Mouse (Mus musculus) stomach, embryonic 14.5 days (tissue): Measurements from ENCODE around the gene Sp2. TPM values are rescaled to one million over a fixed set of nuclear protein-coding genes. Genes with fewer than 3 reads are reported as not detected.
A peak's percentile ranks its signal among the peaks of the same experiment; 100 is the strongest.

Experiments used
- ATAC-seq: fragments of 200-750 bp; cut with Nextera tagmentation; 2 replicates; pipeline ENCODE4 v1.8.0; 2017; ENCODE audit warnings: low read depth, moderate TSS enrichment; ENCODE audit not compliant: insufficient number of reproducible peaks, insufficient read depth, low FRiP score
- H3K27ac ChIP-seq: fragments of 300-500 bp; sonication (generic); 2 replicates; pipeline ENCODE4 v1.5.1; 2014; ENCODE audit warnings: mild to moderate bottlenecking, low read length, moderate library complexity, mixed read lengths
- H3K27me3 ChIP-seq: fragments of 300-500 bp; sonication (generic); 2 replicates; pipeline ENCODE4 v1.6.1; 2014; ENCODE audit warnings: low read length, control low read depth, mixed read lengths; ENCODE audit not compliant: control insufficient read depth, insufficient read depth
- H3K36me3 ChIP-seq: fragments of 300-500 bp; sonication (generic); 2 replicates; pipeline ENCODE4 v1.6.1; 2014; ENCODE audit warnings: mild to moderate bottlenecking, control low read depth, low read length, moderate library complexity, mixed read lengths; ENCODE audit not compliant: control insufficient read depth, insufficient read depth
- H3K4me1 ChIP-seq: fragments of 300-500 bp; sonication (generic); 2 replicates; pipeline ENCODE4 v1.6.1; 2014; ENCODE audit warnings: low read length, control low read depth, mixed read lengths; ENCODE audit not compliant: control insufficient read depth, insufficient read depth
- H3K4me2 ChIP-seq: fragments of 300-500 bp; sonication (generic); replicated peaks from 2 replicates; pipeline ENCODE4 v1.6.1; 2014; ENCODE audit warnings: low read depth, low read length, control low read depth
- H3K4me3 ChIP-seq: fragments of 300-500 bp; sonication (generic); 2 replicates; pipeline ENCODE4 v1.5.1; 2014; ENCODE audit warnings: low read depth, low read length, control low read depth
- H3K9ac ChIP-seq: fragments of 300-500 bp; sonication (generic); replicated peaks from 2 replicates; pipeline ENCODE4 v1.6.1; 2014; ENCODE audit warnings: low read depth, mild to moderate bottlenecking, control low read depth, low read length, moderate library complexity, mixed read lengths
- H3K9me3 ChIP-seq: fragments of 300-500 bp; sonication (generic); 2 replicates; pipeline ENCODE4 v1.6.1; 2016; ENCODE audit warnings: low read depth, low read length, control low read depth; ENCODE audit not compliant: control insufficient read depth
- WGBS: fragments of 180-500 bp; shearing (Covaris S2); extraction: QIAGEN DNeasy Blood & Tissue Kit; methylation state at CpG from one replicate; pipeline ENCODE4 v1.1.7; 2014; 5-methylcytosine and 5-hydroxymethylcytosine counted together
- polyA plus RNA-seq: library from polyadenylated mRNA; unstranded; fragments of >200 nt; fragmentation: Nextera tagmentation; extraction: Ambion mirVana; gene quantifications from 2 replicates; pipeline ENCODE4 v1.2.1, GENCODE M21; 2014

The Sp2 gene
- polyA plus RNA-seq, 1 experiment from 2014 or later = 19.1 TPM

DNA sequence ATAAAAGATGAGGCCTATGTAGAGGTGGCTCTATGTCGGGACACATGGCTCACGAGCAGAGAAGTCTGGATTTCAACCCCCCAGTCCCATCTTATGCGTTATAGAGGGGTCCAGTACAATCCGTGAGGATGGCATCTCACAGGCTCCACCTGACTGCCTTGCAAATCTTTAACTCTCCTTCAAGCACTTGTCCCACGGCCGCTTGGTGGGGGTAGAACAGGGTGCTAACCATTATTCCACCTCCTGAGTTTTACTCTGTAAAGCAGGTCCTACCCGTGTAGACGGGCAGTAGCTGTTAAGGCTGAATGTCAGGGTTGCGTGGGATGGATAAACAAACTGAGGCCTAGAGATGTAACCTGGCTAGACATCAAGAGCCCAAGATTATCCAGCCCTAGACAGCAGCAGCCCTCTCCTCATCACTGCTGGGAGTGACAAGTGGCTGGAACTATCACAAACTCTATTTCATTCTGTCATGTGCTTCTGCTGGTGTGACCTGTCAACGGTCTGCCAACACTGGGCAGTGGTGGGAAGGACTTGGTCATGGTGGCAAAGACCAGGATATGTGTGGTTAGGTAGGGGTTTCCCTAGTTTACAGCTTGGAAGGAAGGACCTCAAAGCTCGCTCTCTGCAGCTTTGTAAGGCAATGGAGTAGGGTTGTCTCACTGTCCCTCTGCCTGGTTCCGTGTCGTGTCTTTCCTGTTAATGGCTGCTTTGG, 49.0 kb downstream of the Sp2 start:
- Histone ChIP-seq H3K27me3 (no peaks in the 10 kb centered on the region), H3K4me1 (no peaks in the 10 kb centered on the region), H3K9ac (no peak overlapping the region), H3K36me3 (no peaks in the 10 kb centered on the region), H3K27ac (no peak overlapping the region), H3K4me2 (no peak overlapping the region), H3K4me3 (no peak overlapping the region), H3K9me3 (no peaks in the 10 kb centered on the region)
- ATAC-seq = no peak
- 90% methylated on average over 13 of the region's 13 CpGs for WGBS

- no peaks in the 10 kb centered on the region for H3K4me1 ChIP-seq
- no peak overlapping the region for H3K27ac ChIP-seq
- H3K9ac ChIP-seq = no peak overlapping the region
- no peak for ATAC-seq
- no peaks in the 10 kb centered on the region for H3K27me3 ChIP-seq
- H3K4me2 ChIP-seq = peak overlapping the region; percentile 1; the same call in 1 of the 2 replicates
- no peaks in the 10 kb centered on the region for H3K9me3 ChIP-seq
- H3K36me3 ChIP-seq = no peaks in the 10 kb centered on the region
- H3K4me3 ChIP-seq = no peak overlapping the region
- WGBS = 53% methylated on average over 8 of the region's 8 CpGs
Measured at GRCm38 (mm10) chr11:96931327-96932062, 51.3 kb downstream of the Sp2 start.

GRCm38 (mm10) chr11:96929766-96930331, 52.9 kb downstream of the Sp2 start:
- Histone ChIP-seq H3K4me2 (peak overlapping the region; percentile 40), H3K4me1 (no peaks in the 10 kb centered on the region), H3K27me3 (no peaks in the 10 kb centered on the region), H3K27ac (peak overlapping the region; percentile 93), H3K9me3 (no peaks in the 10 kb centered on the region), H3K4me3 (peak overlapping the region; percentile 34), H3K36me3 (no peaks in the 10 kb centered on the region), H3K9ac (no peak overlapping the region; the same call in 1 of the 2 replicates)
- no peak for ATAC-seq
- WGBS = 52% methylated on average over 9 of the region's 9 CpGs

DNA sequence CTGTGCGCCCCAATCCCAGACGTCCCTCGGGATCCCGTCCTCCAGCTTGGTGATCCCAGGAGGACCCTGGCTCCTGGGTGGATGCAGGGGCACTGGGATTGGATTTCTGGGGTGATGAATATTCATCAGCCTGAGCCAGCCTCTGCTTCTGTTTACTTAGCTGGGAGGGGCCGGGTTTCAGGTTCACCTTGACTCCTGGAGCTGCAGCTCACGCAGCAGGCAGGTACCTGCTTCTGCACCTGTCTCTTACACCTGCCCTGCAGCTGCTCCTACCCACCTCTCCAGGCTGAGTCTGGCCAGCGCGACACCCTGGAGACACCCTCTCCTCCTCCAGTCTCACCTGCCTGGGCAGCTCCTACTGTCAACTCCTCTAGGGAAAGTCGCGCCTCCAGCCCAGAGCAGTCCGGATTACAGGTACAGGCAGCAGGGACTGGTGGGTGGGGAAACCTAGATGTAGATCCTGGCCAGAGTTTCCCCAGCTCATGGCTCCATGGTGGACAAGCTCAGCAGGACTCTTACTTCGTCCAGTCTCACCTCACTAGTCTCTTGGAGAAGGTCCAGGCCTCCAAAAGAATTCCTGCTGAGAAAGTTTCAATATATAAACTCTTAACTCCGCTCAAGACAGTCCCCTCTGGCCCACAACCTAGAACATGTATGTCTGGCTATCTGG, 53.5 kb downstream of the Sp2 start:
- no peaks in the 10 kb centered on the region for H3K9me3 ChIP-seq
- peak; percentile 87 for ATAC-seq
- H3K4me2 ChIP-seq = peak overlapping the region; percentile 40
- 10% methylated on average over 13 of the region's 13 CpGs for WGBS
- H3K27ac ChIP-seq = peak overlapping the region; percentile 93
- no peaks in the 10 kb centered on the region for H3K27me3 ChIP-seq
- no peak overlapping the region; the same call in 1 of the 2 replicates for H3K9ac ChIP-seq
- H3K4me1 ChIP-seq = no peaks in the 10 kb centered on the region
- peak overlapping the region; percentile 34 for H3K4me3 ChIP-seq
- no peaks in the 10 kb centered on the region for H3K36me3 ChIP-seq

GRCm38 (mm10) chr11:96928691-96929090, 54.1 kb downstream of the Sp2 start:
- no peaks in the 10 kb centered on the region for H3K4me1 ChIP-seq
- 0 out of 2 replicates have a peak overlapping the region, but pooled peaks have one; percentile 34 for H3K4me3 ChIP-seq
- no peaks in the 10 kb centered on the region for H3K9me3 ChIP-seq
- ATAC-seq = peak; percentile 79
- H3K27ac ChIP-seq = peak overlapping the region; percentile 93
- 3% methylated on average over 5 of the region's 5 CpGs for WGBS
- no peaks in the 10 kb centered on the region for H3K27me3 ChIP-seq
- H3K4me2 ChIP-seq = no peak overlapping the region; the same call in 1 of the 2 replicates
- no peaks in the 10 kb centered on the region for H3K36me3 ChIP-seq
- no peak overlapping the region for H3K9ac ChIP-seq

DNA sequence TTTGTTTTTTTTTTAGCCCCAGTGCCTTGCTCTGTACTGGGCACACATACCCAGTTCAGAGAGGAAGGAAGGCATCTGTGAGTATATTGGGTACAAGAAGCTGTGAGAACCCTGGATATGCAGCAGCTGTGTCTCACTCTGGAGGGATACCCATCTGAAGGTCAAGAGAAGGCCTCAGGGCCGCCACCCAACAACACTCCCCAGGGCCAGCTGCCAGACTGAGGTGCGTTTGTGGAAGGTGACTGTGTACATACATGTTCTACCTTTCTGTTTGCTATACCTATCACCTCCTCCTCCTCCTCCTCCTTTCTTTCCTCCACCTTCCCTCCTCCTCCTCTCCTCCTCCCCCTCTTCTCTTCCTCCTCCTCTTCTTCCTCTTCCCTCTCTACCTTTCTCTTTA, 54.7 kb downstream of the Sp2 start, which contains the start of gene Prr15l:
Gene Prr15l (plus strand): TSS at position 17 of the 400 bp plus-strand sequence.
- Histone ChIP-seq H3K4me2 (no peak within 1 kb of the TSS; the same call in 1 of the 2 replicates), H3K27ac (peak within 1 kb of the TSS; percentile 93), H3K4me3 (0 out of 2 replicates have a peak within 1 kb of the TSS, but pooled peaks have one; percentile 34), H3K36me3 (no peaks in the 10 kb centered on the region), H3K27me3 (no peaks in the 10 kb centered on the region), H3K4me1 (no peaks in the 10 kb centered on the region), H3K9ac (no peak within 1 kb of the TSS), H3K9me3 (no peaks in the 10 kb centered on the region)
- ATAC-seq = no peak; the same call in 1 of the 2 replicates
- WGBS = 42% methylated on average over 2 of the region's 2 CpGs

- no peak for ATAC-seq
- H3K36me3 ChIP-seq = no peaks in the 10 kb centered on the region
- no peak overlapping the region for H3K27ac ChIP-seq
- no peaks in the 10 kb centered on the region for H3K9me3 ChIP-seq
- 75% methylated on average over 5 of the region's 5 CpGs for WGBS
- H3K4me3 ChIP-seq = no peak overlapping the region
- H3K27me3 ChIP-seq = no peaks in the 10 kb centered on the region
- H3K4me1 ChIP-seq = no peaks in the 10 kb centered on the region
- H3K4me2 ChIP-seq = no peak overlapping the region
- H3K9ac ChIP-seq = no peak overlapping the region
Measured at GRCm38 (mm10) chr11:96926587-96926986, 56.2 kb downstream of the Sp2 start.
